Mouse (Mus musculus) leukemia stem cell, adult 10-12 weeks (primary cell): ENCODE data around the gene Ankrd42. TPM values are rescaled to one million over a fixed set of nuclear protein-coding genes. Genes with fewer than 3 reads are reported as not detected.

Source experiments
- polyA plus RNA-seq: library from polyadenylated mRNA; stranded (reverse); fragments of >175 nt; gene quantifications from 2 replicates; pipeline ENCODE4 v1.2.3, GENCODE M21; 2012; ENCODE audit warnings: low replicate concordance

Gene Ankrd42
- 0.26 TPM in 2 replicates for polyA plus RNA-seq

DNA sequence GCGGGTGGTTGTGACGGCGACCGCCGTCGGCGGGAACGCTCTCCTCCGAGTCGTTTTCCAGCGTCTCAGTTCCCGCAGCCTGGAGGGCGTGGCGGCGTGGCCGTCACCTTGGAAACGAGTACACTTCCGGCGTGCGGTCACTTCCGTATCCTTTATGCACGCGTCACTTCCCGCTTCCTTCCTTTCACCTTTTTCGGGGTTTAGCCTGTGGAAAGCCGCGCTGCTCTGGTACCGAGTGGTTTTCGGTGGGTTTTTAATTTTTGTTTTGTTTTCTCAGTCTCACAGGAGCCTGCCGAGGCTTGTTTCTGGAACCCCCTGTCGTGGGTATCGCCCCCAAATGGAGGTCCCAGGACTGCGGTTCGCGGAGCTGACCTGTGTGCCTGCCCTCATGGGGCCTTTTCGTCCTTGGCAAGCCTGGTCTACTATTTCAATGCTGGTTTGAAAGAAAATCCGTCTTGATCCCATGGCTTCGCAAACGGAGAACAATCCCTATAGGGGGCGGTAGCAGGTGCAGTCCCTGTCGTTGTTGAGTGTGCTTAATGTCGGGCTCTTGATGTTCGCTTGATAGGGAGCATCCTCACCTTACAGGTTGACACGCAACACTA, at the start of gene Ankrd42:
Gene Ankrd42 (minus strand): TSS at position 122 of the 605 bp plus-strand sequence.

DNA sequence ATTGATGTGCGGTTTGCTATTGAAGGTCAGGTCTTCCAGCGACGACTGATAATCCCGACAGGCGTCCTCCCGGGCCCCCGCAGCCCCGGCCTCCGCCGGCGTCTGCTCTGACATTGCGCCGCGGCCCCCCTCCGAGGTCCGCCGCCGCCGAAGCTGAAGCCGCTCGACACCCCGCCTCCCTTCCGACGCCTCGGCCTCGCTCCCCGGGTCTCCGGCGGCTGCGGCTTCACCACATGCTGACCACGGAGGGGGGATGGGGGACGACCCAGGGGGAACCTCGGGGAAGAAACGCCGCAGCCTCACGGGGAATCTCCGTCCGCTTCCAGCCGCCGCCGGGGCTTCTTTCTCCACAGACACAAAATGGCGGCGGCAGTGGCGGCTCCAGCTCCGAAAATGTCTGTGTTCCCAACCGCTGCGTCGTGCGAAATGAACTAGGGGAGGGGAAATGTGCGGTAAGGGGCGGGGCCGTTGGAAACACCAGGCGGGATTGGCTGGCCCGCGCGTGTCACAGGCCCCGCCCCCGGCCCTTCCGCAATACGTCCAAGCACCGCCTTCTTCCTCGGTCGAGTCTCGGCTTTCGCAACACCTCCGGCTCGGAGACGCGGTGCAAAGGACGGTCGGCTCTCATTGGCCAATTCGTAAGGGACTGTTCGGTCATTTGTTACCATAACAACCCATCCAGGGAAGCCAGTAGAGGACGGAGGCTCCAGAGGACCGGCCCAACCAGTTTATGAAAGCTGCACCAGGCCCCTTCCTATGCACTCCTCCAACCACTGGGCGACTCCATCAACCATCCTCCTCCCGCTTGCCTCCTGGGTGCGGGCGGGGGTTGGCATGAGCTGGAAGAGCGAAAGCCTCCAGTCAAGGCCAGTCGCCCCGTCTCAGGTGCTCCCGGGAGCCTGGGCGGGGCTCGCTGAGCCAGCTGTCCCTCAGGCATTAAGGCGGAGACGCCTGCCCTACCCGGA, 32.8 kb upstream of the Ankrd42 start, which contains the start of gene Pcf11:
Gene Pcf11 (minus strand): TSS at position 428 of the 965 bp plus-strand sequence.

DNA sequence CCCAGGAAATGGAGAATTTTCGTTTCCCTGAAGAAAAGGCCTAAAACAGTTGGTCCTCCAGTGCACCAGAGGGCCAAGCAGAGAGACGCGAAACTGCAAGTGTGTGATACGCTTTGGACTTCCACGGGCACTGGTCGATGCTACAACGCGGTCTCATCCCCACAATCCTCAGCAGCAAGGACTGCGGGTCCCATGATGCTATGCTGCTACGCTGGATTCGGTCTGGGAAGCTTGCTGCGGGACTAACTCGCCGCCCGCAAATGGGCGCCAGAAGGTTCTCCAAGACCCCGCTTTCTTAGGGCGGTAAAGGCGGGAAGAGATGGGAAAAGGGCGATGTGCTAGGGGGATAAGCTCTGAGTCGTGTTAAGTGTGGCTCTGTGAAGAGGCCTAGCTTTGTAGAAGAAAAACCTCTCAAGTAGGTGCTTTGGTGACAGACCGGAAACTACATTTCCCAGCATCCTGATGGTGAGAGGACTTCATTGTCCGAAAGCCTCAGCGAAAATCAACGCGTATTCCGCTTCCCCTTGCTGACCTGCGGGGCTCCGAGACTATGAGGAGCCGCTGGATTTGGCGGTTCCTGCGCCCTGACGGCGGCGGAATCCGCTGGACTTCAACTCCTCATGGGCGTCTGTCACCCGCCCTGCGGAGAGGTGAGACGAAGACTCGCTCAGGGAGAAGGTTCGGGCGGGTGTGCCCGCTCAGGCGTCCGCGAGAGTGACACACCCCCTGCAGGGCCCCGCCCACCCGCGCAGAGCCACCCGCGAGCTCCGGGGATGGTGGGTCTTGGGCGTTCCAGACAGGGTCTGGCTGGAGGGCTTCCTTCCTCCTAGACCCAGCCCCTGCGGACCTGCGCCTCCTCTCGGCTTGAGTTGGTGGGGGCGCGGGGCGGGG, 75.7 kb downstream of the Ankrd42 start, which contains the start of gene Ccdc90b:
Gene Ccdc90b (plus strand): TSS at position 164 of the 891 bp plus-strand sequence.

Other genes starting within 250 kb of the Ankrd42 start
- 1.6 and 11.2 TPM in 2 replicates for gene Ccdc90b, start 76.0 kb downstream of the Ankrd42 start, polyA plus RNA-seq
- 54.5 and 72.7 TPM in 2 replicates for gene Pcf11, start 32.8 kb upstream of the Ankrd42 start, polyA plus RNA-seq
- 0.23 and 0.48 TPM in 2 replicates for gene Rab30, start 104.5 kb upstream of the Ankrd42 start, polyA plus RNA-seq
- gene Ddias, start 237.1 kb upstream of the Ankrd42 start, polyA plus RNA-seq: 5.6 and 17.5 TPM in 2 replicates
- 9.0 and 504 TPM in 2 replicates for gene Prcp, start 237.3 kb upstream of the Ankrd42 start, polyA plus RNA-seq